Mouse (Mus musculus): ENCODE measurements around the gene Cmip. TPM values are rescaled to one million over a fixed set of nuclear protein-coding genes. Genes with fewer than 3 reads are reported as not detected.

Cmip gene
- polyA plus RNA-seq, 1 experiment = 64.9 TPM

DNA sequence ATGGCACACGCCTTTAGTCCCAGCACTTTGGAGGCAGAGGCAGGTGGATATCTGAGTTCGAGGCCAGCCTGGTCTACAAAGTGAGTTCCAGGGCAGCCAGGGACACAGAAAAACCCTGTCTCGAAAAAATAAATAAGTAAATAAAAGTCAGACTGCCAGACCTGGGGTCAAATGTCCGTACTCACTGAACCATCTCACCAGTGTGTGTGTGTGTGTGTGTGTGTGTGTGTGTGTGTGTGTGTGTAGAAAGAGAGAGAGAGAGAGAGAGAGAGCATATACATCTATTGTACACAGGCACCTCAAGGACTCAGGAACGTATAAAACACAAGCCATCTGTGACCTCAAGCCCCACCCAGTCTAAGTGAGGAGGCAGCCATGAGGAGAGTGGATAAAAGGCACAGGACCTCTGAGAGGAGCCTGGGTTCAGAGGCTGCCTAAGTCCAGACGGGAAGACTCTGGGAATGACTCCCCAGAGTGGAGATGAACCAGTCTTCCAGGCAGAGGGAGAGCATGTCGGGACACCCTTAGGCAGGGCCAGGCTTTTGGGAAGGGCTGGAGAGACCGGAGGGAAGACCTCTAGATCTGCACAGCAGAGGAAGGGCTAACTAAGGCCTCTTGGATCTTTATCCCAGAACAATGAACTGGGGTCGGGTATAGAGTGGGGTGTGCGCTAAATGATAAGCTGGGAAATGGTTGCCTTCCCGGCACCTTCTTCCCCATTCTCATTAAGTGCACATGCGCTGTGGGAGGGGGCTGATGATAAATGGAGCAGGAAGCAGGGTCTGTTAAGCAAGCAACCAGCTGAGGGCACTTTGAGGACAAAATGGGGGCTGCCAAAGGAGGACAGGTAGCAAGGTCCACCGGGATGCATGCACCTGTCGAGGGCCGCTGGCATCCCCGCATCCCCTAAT is 212.8 kb downstream of the Cmip start:
- Histone ChIP-seq H3K27ac (ENCODE audit: insufficient read depth, low read length) (no peak overlapping the region), H3K4me3 (replicated peaks; ENCODE audit: insufficient read depth, low read depth, low read length) (no peak overlapping the region), H3K27me3 (ENCODE audit: control insufficient read depth, insufficient read depth, low read length) (no peaks in the 10 kb centered on the region), H3K4me1 (ENCODE audit: control insufficient read depth, insufficient read depth, low read length) (no peaks in the 10 kb centered on the region)
- TF ChIP-seq POLR2A (IDR thresholded peaks at IDR 0.05; ENCODE audit: borderline replicate concordance, insufficient read depth, low read length) = no peak
- no peak for TF ChIP-seq CTCF (IDR thresholded peaks at IDR 0.05; ENCODE audit: borderline replicate concordance, insufficient read depth, low read depth, low read length)
- 49% methylated on average over 16 of the region's 16 CpGs for WGBS
- DNase-seq = no peak

DNA sequence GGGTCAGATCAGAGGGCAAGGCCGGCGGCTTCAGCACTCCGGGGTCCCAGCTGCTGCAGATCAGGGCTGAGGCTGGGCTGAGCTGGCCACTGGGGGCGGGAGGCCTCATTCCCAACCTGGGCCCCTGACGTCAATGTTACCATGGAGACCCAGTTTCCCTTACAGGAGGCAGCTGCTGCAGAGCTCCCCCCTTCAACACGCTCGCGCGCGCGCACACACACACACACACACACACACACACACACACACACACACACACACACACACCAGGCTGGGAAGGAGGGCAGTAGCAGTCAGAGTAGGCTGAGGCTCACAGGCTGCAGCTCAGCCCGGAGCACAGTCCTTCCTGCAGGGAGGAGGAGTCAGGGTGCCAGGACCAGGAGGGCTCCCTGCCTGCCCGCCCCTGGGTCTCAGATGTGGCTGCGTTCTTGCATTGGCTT is 213.5 kb downstream of the Cmip start:
- DNase-seq = peak; percentile 65 to 77
- TF ChIP-seq CTCF (IDR thresholded peaks at IDR 0.05; ENCODE audit: borderline replicate concordance, insufficient read depth, low read depth, low read length) (no peak), POLR2A (IDR thresholded peaks at IDR 0.05; ENCODE audit: borderline replicate concordance, insufficient read depth, low read length) (no peak)
- no peak overlapping the region for H3K27ac ChIP-seq (ENCODE audit: insufficient read depth, low read length)
- H3K4me3 ChIP-seq (replicated peaks; ENCODE audit: insufficient read depth, low read depth, low read length) = no peak overlapping the region
- WGBS = 4% methylated on average over 14 of the region's 14 CpGs
- H3K27me3 ChIP-seq (ENCODE audit: control insufficient read depth, insufficient read depth, low read length) = no peaks in the 10 kb centered on the region
- H3K4me1 ChIP-seq (ENCODE audit: control insufficient read depth, insufficient read depth, low read length) = no peaks in the 10 kb centered on the region

DNA sequence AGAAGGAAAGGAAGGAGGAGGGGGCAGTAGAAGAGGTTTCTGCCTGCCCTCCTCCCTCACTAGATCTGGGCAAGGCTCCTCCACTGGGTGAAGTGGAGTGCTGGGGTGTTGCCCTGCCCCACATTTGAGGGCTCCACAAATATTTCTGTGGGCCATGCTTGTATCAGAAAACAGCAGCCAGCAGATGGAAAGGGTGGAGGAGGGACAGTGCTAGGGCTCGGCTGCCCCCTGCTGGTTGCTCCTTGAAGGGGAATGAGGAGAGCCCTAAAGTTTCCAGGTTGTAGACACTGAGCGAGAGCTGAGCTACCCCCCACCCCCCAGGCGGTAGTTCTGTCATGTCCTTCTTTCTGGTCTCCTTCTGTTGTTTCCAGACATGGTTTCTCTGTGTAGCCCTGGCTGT is 214.3 kb downstream of the Cmip start:
- WGBS = 31% methylated on average over 3 of the region's 3 CpGs
- peak; percentile 39 to 58 for DNase-seq
- no peaks in the 10 kb centered on the region for H3K4me1 ChIP-seq (ENCODE audit: control insufficient read depth, insufficient read depth, low read length)
- no peak overlapping the region for H3K4me3 ChIP-seq (replicated peaks; ENCODE audit: insufficient read depth, low read depth, low read length)
- H3K27me3 ChIP-seq (ENCODE audit: control insufficient read depth, insufficient read depth, low read length) = no peaks in the 10 kb centered on the region
- TF ChIP-seq CTCF (IDR thresholded peaks at IDR 0.05; ENCODE audit: borderline replicate concordance, insufficient read depth, low read depth, low read length) (peak; percentile 63), POLR2A (IDR thresholded peaks at IDR 0.05; ENCODE audit: borderline replicate concordance, insufficient read depth, low read length) (no peak)
- no peak overlapping the region for H3K27ac ChIP-seq (ENCODE audit: insufficient read depth, low read length)

DNA sequence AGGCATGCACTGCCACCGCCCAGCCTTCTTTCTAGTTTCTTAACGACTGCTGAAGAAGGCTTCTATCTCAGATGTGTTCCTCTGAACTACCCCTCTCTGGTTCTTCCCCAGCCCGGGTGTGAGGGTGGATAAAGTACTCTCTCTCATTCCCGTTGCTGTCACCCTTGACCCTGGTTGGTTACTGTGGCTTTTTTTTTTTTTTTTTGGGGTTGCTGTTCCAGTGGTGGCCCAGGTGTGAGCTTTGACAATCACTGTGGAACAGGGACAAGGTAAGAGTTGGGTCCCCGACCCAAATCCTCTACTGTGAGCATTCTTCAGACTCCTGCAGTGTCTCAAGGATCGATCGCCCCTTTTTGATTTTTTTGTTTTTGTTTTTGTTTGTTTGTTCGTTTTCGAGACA is 214.8 kb downstream of the Cmip start:
- no peak overlapping the region for H3K4me3 ChIP-seq (replicated peaks; ENCODE audit: insufficient read depth, low read depth, low read length)
- WGBS = 85% methylated on average over 9 of the region's 9 CpGs
- no peaks in the 10 kb centered on the region for H3K27me3 ChIP-seq (ENCODE audit: control insufficient read depth, insufficient read depth, low read length)
- no peak for DNase-seq
- TF ChIP-seq CTCF (IDR thresholded peaks at IDR 0.05; ENCODE audit: borderline replicate concordance, insufficient read depth, low read depth, low read length) (no peak), POLR2A (IDR thresholded peaks at IDR 0.05; ENCODE audit: borderline replicate concordance, insufficient read depth, low read length) (no peak)
- H3K27ac ChIP-seq (ENCODE audit: insufficient read depth, low read length) = no peak overlapping the region
- H3K4me1 ChIP-seq (ENCODE audit: control insufficient read depth, insufficient read depth, low read length) = no peaks in the 10 kb centered on the region

DNA sequence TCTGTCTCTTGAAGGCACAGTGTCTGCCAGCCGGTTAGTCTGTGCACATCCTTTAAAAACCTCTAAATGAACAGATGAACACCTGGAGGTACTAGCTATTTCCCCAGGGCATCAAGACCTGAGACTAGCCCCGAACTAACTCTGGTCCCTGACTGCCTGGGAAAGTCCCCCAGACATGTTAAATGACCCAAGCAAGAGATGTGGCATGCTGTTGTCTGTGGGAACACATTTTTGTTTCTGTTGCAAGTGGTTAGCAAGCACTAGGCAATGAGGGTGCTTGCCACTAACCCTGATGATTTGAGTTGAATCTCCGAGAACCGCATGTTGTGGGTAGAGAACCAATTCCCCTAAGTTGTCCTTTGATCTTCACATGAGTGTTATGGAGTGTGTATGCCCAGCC is 215.5 kb downstream of the Cmip start:
- H3K4me3 ChIP-seq (replicated peaks; ENCODE audit: insufficient read depth, low read depth, low read length) = no peak overlapping the region
- no peaks in the 10 kb centered on the region for H3K4me1 ChIP-seq (ENCODE audit: control insufficient read depth, insufficient read depth, low read length)
- no peak overlapping the region for H3K27ac ChIP-seq (ENCODE audit: insufficient read depth, low read length)
- TF ChIP-seq POLR2A (IDR thresholded peaks at IDR 0.05; ENCODE audit: borderline replicate concordance, insufficient read depth, low read length) (no peak), CTCF (IDR thresholded peaks at IDR 0.05; ENCODE audit: borderline replicate concordance, insufficient read depth, low read depth, low read length) (no peak)
- no peaks in the 10 kb centered on the region for H3K27me3 ChIP-seq (ENCODE audit: control insufficient read depth, insufficient read depth, low read length)
- DNase-seq = no peak
- 81% methylated on average over 4 of the region's 4 CpGs for WGBS

DNA sequence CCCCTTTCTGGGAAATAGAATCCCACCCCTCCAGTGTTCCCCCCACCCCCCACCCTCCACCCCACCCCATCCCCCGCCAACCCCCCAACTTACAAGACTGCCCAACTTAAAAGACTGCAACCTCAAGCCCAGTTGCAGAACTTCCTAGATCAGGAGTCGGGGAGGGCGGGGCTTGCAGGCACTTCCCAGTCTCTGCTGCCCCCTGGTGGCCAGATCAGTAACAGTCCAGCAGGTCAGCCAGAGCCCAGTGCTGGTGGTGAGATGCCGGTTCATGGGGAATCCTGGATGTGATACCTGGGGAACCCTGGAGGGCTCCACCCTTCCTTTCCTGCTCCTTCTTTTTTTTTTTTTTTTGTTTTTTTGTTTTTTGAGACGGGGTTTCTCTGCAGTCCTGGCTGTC is 218.1 kb downstream of the Cmip start:
- Histone ChIP-seq H3K4me3 (replicated peaks; ENCODE audit: insufficient read depth, low read depth, low read length) (no peak overlapping the region), H3K4me1 (ENCODE audit: control insufficient read depth, insufficient read depth, low read length) (no peaks in the 10 kb centered on the region), H3K27ac (ENCODE audit: insufficient read depth, low read length) (no peak overlapping the region), H3K27me3 (ENCODE audit: control insufficient read depth, insufficient read depth, low read length) (no peaks in the 10 kb centered on the region)
- 1% methylated on average over 5 of the region's 5 CpGs for WGBS
- DNase-seq = peak; percentile 81 to 91
- no peak for TF ChIP-seq POLR2A (IDR thresholded peaks at IDR 0.05; ENCODE audit: borderline replicate concordance, insufficient read depth, low read length)
- TF ChIP-seq CTCF (IDR thresholded peaks at IDR 0.05; ENCODE audit: borderline replicate concordance, insufficient read depth, low read depth, low read length) = peak; percentile 95

DNA sequence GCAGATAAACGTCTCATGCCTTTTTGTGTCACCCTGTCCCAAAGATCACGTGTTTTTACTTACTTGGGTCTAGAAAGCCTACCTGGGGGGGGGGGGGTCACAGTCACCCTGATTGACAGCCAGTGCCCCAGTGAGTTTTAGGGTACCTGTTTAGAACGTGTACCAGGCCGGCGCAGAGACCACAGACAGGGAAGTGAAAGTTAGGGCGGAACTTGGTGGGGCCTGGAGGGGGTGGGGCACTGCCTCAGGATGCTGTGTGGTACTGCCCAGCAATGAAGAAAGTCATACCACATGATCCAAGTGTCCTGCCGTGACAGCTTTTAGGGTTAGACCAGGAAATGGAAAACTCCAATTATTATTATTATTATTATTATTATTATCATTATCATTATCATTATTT is 219.0 kb downstream of the Cmip start:
- TF ChIP-seq POLR2A (IDR thresholded peaks at IDR 0.05; ENCODE audit: borderline replicate concordance, insufficient read depth, low read length) = no peak
- TF ChIP-seq CTCF (IDR thresholded peaks at IDR 0.05; ENCODE audit: borderline replicate concordance, insufficient read depth, low read depth, low read length) = no peak
- no peak overlapping the region for H3K4me3 ChIP-seq (replicated peaks; ENCODE audit: insufficient read depth, low read depth, low read length)

DNA sequence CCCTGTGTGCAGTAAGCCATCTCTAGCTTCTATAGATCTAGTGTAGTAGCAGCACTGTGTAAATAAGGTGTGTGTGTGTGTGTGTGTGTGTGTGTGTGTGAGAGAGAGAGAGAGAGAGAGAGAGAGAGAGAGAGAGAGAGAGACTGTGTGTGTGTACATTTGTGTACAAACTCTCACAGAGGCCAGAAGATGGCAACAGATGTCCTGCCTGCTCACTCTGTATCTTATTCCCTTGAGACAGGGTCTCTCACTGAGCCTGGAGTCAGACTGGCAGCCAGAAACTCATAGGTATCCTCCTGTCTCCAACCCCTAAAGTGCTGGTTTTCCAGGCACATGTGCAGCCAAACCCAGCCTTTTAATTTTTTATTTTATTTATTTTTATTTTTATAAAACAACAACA is 221.2 kb downstream of the Cmip start:
- Histone ChIP-seq H3K4me1 (ENCODE audit: control insufficient read depth, insufficient read depth, low read length) (no peaks in the 10 kb centered on the region), H3K4me3 (replicated peaks; ENCODE audit: insufficient read depth, low read depth, low read length) (no peak overlapping the region), H3K27me3 (ENCODE audit: control insufficient read depth, insufficient read depth, low read length) (no peaks in the 10 kb centered on the region), H3K27ac (ENCODE audit: insufficient read depth, low read length) (no peak overlapping the region)
- no peak for DNase-seq
- no peak for TF ChIP-seq POLR2A (IDR thresholded peaks at IDR 0.05; ENCODE audit: borderline replicate concordance, insufficient read depth, low read length)
- TF ChIP-seq CTCF (IDR thresholded peaks at IDR 0.05; ENCODE audit: borderline replicate concordance, insufficient read depth, low read depth, low read length) = no peak

More for the DNA sequence above, 219.0 kb downstream of the Cmip start:
- WGBS = 78% methylated on average over 7 of the region's 7 CpGs
- Histone ChIP-seq H3K27me3 (ENCODE audit: control insufficient read depth, insufficient read depth, low read length) (no peaks in the 10 kb centered on the region), H3K4me1 (ENCODE audit: control insufficient read depth, insufficient read depth, low read length) (no peaks in the 10 kb centered on the region), H3K27ac (ENCODE audit: insufficient read depth, low read length) (no peak overlapping the region)
- DNase-seq = no peak

Data from cerebellum, adult 2 months (tissue).